Mouse (Mus musculus) kidney, embryonic 16.5 days (tissue): ENCODE results near the gene Phactr3. TPM values are rescaled to one million over a fixed set of nuclear protein-coding genes. Genes with fewer than 3 reads are reported as not detected.

ENCODE experiments used
- ATAC-seq: fragments of 200-750 bp; cut with Nextera tagmentation; 2 replicates; pipeline ENCODE4 v1.8.0; 2017; ENCODE audit warnings: moderate TSS enrichment; ENCODE audit not compliant: low FRiP score, low TSS enrichment
- H3K27ac ChIP-seq: fragments of 300-500 bp; sonication (generic); 2 replicates; pipeline ENCODE4 v1.5.1; 2014; ENCODE audit warnings: low read length
- H3K27me3 ChIP-seq: fragments of 300-500 bp; sonication (generic); 2 replicates; pipeline ENCODE4 v1.6.1; 2014; ENCODE audit warnings: low read length, control low read depth, mixed read lengths; ENCODE audit not compliant: insufficient read depth
- H3K36me3 ChIP-seq: fragments of 300-500 bp; sonication (generic); 2 replicates; pipeline ENCODE4 v1.6.1; 2014; ENCODE audit warnings: low read length, control low read depth, mixed read lengths; ENCODE audit not compliant: insufficient read depth
- H3K4me1 ChIP-seq: fragments of 300-500 bp; sonication (generic); 2 replicates; pipeline ENCODE4 v1.6.1; 2014; ENCODE audit warnings: low read length, control low read depth, mixed read lengths; ENCODE audit not compliant: insufficient read depth
- H3K4me2 ChIP-seq: fragments of 300-500 bp; sonication (generic); replicated peaks from 2 replicates; pipeline ENCODE4 v1.6.1; 2014; ENCODE audit warnings: low read depth, low read length
- H3K4me3 ChIP-seq: fragments of 300-500 bp; sonication (generic); 2 replicates; pipeline ENCODE4 v1.5.1; 2014; ENCODE audit warnings: mild to moderate bottlenecking, low read length
- H3K9ac ChIP-seq: fragments of 300-500 bp; sonication (generic); replicated peaks from 2 replicates; pipeline ENCODE4 v1.6.1; 2014; ENCODE audit warnings: low read length
- H3K9me3 ChIP-seq: fragments of 300-500 bp; sonication (generic); 2 replicates; pipeline ENCODE4 v1.6.1; 2016; ENCODE audit warnings: low read length, control low read depth
- WGBS: fragments of 180-500 bp; shearing (Covaris S2); extraction: QIAGEN DNeasy Blood & Tissue Kit; methylation state at CpG from one replicate; pipeline ENCODE4 v1.1.7; 2014; 5-methylcytosine and 5-hydroxymethylcytosine counted together
- polyA plus RNA-seq: library from polyadenylated mRNA; unstranded; fragments of >200 nt; fragmentation: Nextera tagmentation; extraction: Ambion mirVana; gene quantifications from 2 replicates; pipeline ENCODE4 v1.2.1, GENCODE M21; 2015

Gene Phactr3
- polyA plus RNA-seq, 1 experiment from 2014 or later, result 0.71 TPM

DNA sequence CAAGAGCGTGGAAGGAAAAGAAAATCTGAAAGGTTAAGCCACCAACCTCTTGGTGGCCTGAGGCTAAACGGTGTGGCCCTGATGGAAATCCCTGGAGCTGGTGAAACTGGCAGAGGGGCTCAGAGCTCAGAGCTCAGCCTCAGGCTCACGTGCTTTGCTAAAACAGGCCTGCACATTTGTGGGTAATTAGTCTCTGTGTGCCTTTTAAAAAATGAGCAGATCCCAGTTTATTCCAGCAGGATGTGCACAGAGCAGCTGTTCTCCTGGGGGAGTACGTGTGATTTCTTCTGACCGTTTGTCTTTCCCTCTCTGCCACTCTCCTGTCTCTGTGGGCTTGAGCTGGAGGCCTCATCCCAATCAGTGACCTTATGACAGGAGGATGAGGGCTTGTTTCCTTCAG lies 35.4 kb downstream of the Phactr3 start:
- no peaks in the 10 kb centered on the region for H3K36me3 ChIP-seq
- no peaks in the 10 kb centered on the region for H3K4me1 ChIP-seq
- H3K4me3 ChIP-seq, result no peak overlapping the region
- no peak overlapping the region for H3K27ac ChIP-seq
- H3K9me3 ChIP-seq, result no peaks in the 10 kb centered on the region
- WGBS, result 52% methylated on average over 5 of the region's 5 CpGs
- ATAC-seq, result no peak
- no peaks in the 10 kb centered on the region for H3K27me3 ChIP-seq
- H3K4me2 ChIP-seq, result no peak overlapping the region
- H3K9ac ChIP-seq, result no peak overlapping the region

DNA sequence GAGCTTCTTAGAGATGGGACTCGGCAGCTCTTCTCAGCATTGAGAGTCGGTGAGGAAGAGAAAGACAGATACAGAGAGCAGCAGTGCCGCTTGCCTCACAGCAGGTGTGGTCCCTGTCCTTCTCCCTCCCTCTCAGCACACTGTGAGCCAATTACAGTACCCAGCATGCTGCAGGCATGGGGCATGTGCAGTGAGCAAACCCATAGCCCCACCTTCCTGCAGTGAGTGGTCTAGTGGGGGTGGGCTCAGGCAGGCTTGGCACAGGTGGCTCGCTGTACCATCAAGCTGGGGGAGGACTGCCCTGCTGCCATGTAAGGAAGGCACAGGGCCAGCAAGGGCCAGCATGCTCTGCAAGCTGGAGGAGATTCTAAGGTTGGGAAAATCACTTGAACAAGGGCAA lies 35.8 kb downstream of the Phactr3 start:
- Histone ChIP-seq H3K27me3 (no peaks in the 10 kb centered on the region), H3K9ac (no peak overlapping the region)
- ATAC-seq, result peak; percentile 21; the same call in 1 of the 2 replicates

DNA sequence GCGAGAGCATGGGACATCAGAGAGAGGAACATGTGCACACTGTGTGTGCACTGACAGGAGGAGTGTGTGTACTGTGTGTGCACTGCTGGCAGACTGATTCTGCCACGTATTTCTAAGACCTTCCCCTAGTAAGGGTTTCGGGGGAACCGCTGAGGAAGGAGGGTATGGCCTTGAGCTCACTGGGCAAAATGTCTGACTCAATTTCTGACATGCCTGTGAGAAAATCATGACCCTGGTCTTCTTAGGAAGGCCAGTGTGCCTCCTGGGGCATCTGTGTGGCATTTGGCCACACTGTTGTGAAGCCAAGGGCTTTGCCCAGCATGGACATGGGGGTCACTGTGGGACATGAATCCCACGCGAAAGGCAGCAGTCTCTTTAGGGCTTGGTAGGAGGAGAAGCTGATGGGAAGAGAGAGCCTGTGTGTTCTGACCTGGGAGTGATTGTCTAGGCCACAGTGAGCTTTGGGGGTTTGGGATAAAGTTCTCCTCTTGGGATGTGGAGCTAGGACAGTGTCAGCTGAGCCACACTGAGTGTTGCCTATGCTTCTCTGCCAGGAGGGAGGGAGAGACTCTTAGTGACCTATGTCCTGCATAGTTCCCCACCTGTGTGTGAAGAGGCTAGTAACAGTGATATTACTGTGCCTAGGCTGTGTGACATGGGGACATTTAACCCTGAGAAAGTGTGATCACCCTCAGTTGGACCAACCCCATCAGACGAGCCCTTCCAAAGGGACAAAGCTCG lies 36.6 kb downstream of the Phactr3 start:
- H3K27me3 ChIP-seq, result no peaks in the 10 kb centered on the region
- no peaks in the 10 kb centered on the region for H3K9me3 ChIP-seq
- H3K4me1 ChIP-seq, result no peaks in the 10 kb centered on the region
- no peak for ATAC-seq
- H3K9ac ChIP-seq, result no peak overlapping the region
- no peak overlapping the region for H3K4me3 ChIP-seq
- no peak overlapping the region for H3K4me2 ChIP-seq
- no peak overlapping the region for H3K27ac ChIP-seq
- 79% methylated on average over 8 of the region's 8 CpGs for WGBS
- H3K36me3 ChIP-seq, result no peaks in the 10 kb centered on the region

More for the DNA sequence above, 35.8 kb downstream of the Phactr3 start:
- Histone ChIP-seq H3K4me1 (no peaks in the 10 kb centered on the region), H3K4me2 (no peak overlapping the region), H3K27ac (no peak overlapping the region), H3K4me3 (no peak overlapping the region), H3K36me3 (no peaks in the 10 kb centered on the region), H3K9me3 (no peaks in the 10 kb centered on the region)
- 53% methylated on average over 4 of the region's 4 CpGs for WGBS

DNA sequence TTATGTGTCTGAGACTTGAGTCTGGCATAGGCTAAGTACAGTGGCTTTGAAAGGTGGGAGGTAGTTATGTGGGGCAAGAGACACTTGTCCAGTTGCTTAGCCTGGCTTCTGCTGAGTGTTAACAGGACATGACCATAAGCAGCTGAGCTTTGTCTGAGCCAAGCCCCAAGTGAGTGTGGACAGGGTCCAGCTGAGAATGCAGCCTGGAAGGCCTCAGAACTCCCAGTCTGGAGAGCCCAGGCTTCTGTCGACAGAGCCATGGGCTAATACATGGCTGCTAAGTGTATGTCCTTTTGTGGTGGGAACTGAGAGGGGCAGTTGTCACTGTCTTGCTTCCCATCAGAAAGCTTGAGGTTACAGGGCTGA lies 37.1 kb downstream of the Phactr3 start:
- H3K27me3 ChIP-seq, result no peaks in the 10 kb centered on the region
- no peaks in the 10 kb centered on the region for H3K9me3 ChIP-seq
- no peak overlapping the region for H3K4me2 ChIP-seq
- WGBS, result 59% methylated on average over 1 of the region's 1 CpGs
- no peak overlapping the region for H3K27ac ChIP-seq
- no peak overlapping the region for H3K4me3 ChIP-seq
- no peak for ATAC-seq
- no peaks in the 10 kb centered on the region for H3K36me3 ChIP-seq
- no peak overlapping the region for H3K9ac ChIP-seq
- no peaks in the 10 kb centered on the region for H3K4me1 ChIP-seq

DNA sequence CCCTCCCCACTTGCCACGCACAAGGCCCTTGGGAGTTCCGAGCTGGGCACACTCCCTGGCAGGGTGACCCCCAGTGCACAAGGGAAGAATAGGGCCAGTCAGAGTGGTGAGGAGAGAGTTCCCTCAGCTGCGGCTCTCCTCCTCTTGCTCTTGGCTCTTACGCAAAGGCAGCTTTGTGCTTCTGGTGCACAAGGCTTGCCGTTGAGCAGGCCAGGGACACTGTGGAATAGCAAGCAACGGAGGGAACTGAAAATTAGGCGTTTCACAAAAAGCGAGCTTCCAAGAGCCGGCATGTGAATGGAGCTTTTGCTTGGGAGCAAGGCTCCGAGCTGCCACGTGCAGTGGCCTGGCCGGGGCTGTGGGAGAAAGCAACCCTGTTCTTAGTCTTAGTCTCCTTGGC lies 40.2 kb downstream of the Phactr3 start:
- Histone ChIP-seq H3K4me2 (no peak overlapping the region), H3K9me3 (no peaks in the 10 kb centered on the region), H3K27ac (no peak overlapping the region), H3K9ac (no peak overlapping the region), H3K36me3 (no peaks in the 10 kb centered on the region), H3K4me1 (no peaks in the 10 kb centered on the region), H3K4me3 (no peak overlapping the region), H3K27me3 (no peaks in the 10 kb centered on the region)
- ATAC-seq, result no peak
- 86% methylated on average over 12 of the region's 12 CpGs for WGBS

DNA sequence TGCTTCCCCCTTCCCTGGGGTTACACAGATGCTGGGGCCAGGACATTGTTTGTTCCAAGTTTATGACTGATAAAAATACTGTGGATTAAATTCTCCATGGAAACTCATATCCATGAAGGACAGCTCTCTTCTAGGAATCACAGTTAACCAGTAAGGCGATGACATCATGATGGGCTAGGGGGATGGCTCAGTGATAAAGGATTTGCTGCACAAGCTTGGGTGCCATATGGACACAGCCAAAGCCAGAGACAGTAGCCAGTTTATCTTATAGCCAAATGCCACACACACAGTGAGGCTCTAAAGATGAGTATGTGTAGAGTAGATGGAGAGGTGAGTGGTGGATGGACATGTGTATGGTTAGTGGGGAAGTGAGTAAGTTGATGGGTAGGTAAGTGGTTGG lies 45.2 kb downstream of the Phactr3 start:
- no peaks in the 10 kb centered on the region for H3K36me3 ChIP-seq
- ATAC-seq, result no peak
- 100% methylated on average over 1 of the region's 1 CpGs for WGBS

DNA sequence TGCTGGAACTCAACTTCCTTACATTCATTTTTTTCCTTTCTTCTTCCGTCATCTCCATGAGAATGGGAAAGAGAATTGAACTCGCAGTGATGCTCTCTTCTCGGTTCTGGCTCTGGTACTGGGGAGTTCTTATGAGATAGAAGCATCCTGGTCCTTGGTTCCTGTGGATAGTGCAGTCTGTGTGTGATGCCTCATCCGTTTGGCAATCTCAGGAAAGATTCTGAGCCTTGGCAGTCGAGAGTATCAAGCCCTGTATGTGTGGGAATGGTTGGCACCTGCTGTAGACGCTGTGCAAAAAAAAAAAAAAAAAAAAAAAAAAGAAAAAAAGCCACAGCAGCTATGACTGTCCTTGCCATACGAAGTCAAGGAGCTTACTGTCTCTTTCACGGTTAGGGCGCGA lies 47.2 kb downstream of the Phactr3 start:
- Histone ChIP-seq H3K27me3 (no peaks in the 10 kb centered on the region), H3K9ac (no peak overlapping the region), H3K9me3 (no peaks in the 10 kb centered on the region), H3K27ac (no peak overlapping the region), H3K4me2 (no peak overlapping the region), H3K4me3 (no peak overlapping the region), H3K4me1 (no peaks in the 10 kb centered on the region), H3K36me3 (no peaks in the 10 kb centered on the region)
- WGBS, result 83% methylated on average over 10 of the region's 10 CpGs
- no peak for ATAC-seq

More for the DNA sequence above, 45.2 kb downstream of the Phactr3 start:
- no peak overlapping the region for H3K4me2 ChIP-seq
- no peak overlapping the region for H3K27ac ChIP-seq
- H3K4me1 ChIP-seq, result no peaks in the 10 kb centered on the region
- H3K4me3 ChIP-seq, result no peak overlapping the region
- H3K27me3 ChIP-seq, result no peaks in the 10 kb centered on the region
- no peaks in the 10 kb centered on the region for H3K9me3 ChIP-seq
- no peak overlapping the region for H3K9ac ChIP-seq

DNA sequence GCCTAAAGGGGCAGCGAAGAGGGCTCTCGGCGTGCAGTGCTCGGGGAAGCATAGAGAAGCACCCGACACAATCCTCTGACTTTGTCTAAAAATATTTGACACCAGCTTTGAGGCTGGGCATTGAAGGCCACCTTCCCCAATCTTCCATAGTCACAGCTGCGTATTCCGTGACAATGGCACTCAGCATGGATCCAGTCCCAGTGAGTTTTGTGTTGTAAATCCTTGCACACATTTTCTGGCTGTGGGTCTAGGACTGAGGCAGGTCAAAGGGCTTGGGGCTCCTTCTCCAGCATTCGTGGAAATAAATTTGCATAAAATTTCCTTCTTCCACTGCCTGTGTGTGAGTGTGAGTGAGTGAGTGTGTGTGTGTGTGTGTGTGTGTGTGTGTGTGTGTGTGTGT lies 51.2 kb downstream of the Phactr3 start:
- Histone ChIP-seq H3K4me3 (no peak overlapping the region), H3K4me2 (no peak overlapping the region), H3K27me3 (no peaks in the 10 kb centered on the region), H3K9ac (no peak overlapping the region), H3K27ac (no peak overlapping the region), H3K9me3 (no peaks in the 10 kb centered on the region), H3K4me1 (no peaks in the 10 kb centered on the region), H3K36me3 (no peaks in the 10 kb centered on the region)
- ATAC-seq, result no peak
- WGBS, result 71% methylated on average over 8 of the region's 8 CpGs

DNA sequence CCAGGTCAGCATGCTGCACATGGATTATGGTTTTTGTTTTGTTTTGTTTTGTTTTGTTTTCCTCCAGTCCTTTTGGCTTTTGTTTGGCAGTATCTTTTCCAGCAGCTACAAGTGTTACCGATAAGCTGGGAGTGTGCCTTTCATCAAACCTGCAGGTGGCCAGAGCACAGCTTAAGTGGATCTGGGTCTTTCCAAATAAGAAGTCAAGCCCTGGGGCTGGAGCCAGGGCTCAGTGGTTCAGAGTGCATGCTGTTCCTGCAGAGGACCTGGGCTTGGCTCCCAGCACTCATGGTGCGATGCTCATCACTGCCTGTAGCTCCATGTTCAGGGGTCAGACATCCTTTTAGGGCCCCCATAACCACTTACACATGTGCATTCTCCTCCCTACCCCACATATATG lies 55.2 kb downstream of the Phactr3 start:
- Histone ChIP-seq H3K9ac (no peak overlapping the region), H3K27me3 (no peaks in the 10 kb centered on the region), H3K4me3 (no peak overlapping the region), H3K27ac (no peak overlapping the region), H3K9me3 (no peaks in the 10 kb centered on the region), H3K4me2 (no peak overlapping the region), H3K36me3 (no peaks in the 10 kb centered on the region), H3K4me1 (no peaks in the 10 kb centered on the region)
- WGBS, result 79% methylated on average over 2 of the region's 2 CpGs
- no peak for ATAC-seq

DNA sequence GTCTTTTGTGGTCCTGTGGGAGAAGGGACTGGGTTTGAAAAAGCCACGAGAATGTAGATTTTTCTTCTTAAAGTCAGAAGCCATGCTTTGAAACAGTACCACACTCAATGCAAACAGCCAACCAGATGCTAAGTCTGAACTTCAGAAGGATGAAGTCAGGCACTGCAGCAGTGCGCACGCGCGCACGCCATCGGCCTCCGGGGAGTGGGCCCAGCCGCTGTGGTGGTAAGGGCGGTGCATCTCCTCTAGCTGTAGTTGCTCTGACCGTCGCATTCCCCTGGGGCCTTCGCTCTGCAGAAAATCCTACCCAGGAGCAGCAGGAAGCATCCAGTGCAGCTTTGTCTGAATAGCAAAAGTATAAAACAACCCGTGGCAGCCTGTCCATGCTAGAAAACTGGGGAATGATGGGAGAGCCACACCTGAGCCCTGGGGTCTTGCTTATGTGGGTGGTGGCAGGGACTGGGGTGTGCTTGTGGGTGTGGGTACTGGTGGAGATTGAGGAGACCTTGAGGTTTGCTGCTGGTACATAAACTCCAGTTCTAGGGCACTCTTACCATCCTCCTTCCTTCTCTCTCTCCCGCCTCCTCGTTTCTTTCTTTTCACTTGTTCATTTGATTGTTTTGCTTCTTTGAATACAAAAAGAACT lies 56.6 kb downstream of the Phactr3 start:
- WGBS, result 37% methylated on average over 16 of the region's 16 CpGs
- no peak overlapping the region for H3K4me3 ChIP-seq
- H3K4me1 ChIP-seq, result no peaks in the 10 kb centered on the region
- H3K36me3 ChIP-seq, result no peaks in the 10 kb centered on the region
- 0 out of 2 replicates have a peak, but pooled peaks have one; percentile 76 for ATAC-seq
- H3K27ac ChIP-seq, result no peak overlapping the region
- no peak overlapping the region for H3K9ac ChIP-seq
- H3K9me3 ChIP-seq, result no peaks in the 10 kb centered on the region
- peak overlapping the region; percentile 39 for H3K4me2 ChIP-seq
- no peaks in the 10 kb centered on the region for H3K27me3 ChIP-seq
